1 mouse cellular context compared by ENCODE assay signal in the genomic region with DNA sequence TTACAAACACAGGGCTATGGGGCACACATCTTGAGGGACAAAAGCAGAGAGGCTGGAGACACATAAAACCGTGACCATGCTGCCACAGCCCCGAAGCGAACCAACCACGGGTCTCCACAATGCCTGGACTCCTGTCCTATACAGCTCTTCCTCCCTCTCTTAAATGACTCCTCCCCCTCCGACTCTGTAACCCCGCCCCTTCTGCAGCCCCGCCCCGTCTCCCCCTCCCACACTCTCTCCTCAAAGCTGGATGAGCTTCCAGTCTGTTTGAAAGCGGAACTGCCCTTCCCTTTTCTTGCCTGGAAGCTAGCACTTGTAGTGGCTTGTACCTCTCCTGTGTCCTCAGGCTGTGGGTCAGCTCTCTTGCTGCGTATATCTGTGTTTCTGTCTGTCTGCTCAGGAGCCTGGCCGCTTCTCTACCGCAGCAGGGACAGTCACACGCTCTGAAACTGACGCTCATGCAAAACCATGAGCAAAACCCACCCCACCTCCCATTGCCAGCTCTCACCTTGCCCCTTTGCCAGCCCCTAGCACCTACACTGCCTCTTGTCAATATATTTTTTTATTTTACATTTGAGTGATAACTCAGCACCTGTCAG.
TF ChIP-seq lines count a peak whose summit lies in the region.

No protein-coding gene starts in this region.

TF ChIP-seq in MEL, 35 proteins besides CTCF, POLR2A, EP300 and RAD21:
- TF ChIP-seq MAZ (IDR thresholded peaks at IDR 0.05; ENCODE audit: low read depth, low read length), result no peak
- TF ChIP-seq TAL1 (IDR thresholded peaks at IDR 0.05; ENCODE audit: low read length), result no peak
- TF ChIP-seq NRF1 (IDR thresholded peaks at IDR 0.05; ENCODE audit: insufficient read depth, low read depth, low read length, poor library complexity, severe bottlenecking), result no peak
- TF ChIP-seq GATA1 (IDR thresholded peaks at IDR 0.05; ENCODE audit: low read depth, low read length), result no peak
- no peak for TF ChIP-seq GABPA (IDR thresholded peaks at IDR 0.05; ENCODE audit: low read depth, low read length)
- no peak for TF ChIP-seq TCF12 (IDR thresholded peaks at IDR 0.05; ENCODE audit: low read depth, low read length)
- no peak for TF ChIP-seq MAX (IDR thresholded peaks at IDR 0.05; ENCODE audit: low read length)
- no peak for TF ChIP-seq POLR2AphosphoS2 (IDR thresholded peaks at IDR 0.05; ENCODE audit: low read length)
- TF ChIP-seq MXI1 (IDR thresholded peaks at IDR 0.05; ENCODE audit: low read depth, low read length), result no peak
- no peak for TF ChIP-seq SIN3A (IDR thresholded peaks at IDR 0.05; ENCODE audit: low read length)
- TF ChIP-seq ZNF384 (IDR thresholded peaks at IDR 0.05; ENCODE audit: low read depth, low read length), result no peak
- TF ChIP-seq KAT2A (conservative IDR thresholded peaks at IDR 0.05; ENCODE audit: low read depth, low read length), result no peak
- no peak for TF ChIP-seq HCFC1 (IDR thresholded peaks at IDR 0.05; ENCODE audit: low read depth, low read length)
